Mouse (Mus musculus) thymus, adult 2 months (tissue): Measurements from ENCODE around the gene Nkap.
"Not testable (repeated sequence)": the region's sequence is repeated elsewhere in the genome, so short reads cannot be mapped to it uniquely, and the experiment has no call there.

Source experiments
- CTCF ChIP-seq: fragments of 200-500 bp; IDR thresholded peaks from 2 replicates; pipeline ENCODE4 v1.5.1; 2012; ENCODE audit warnings: mild to moderate bottlenecking, control low read depth, low read length, moderate library complexity, borderline replicate concordance; ENCODE audit not compliant: control insufficient read depth, poor library complexity, insufficient read depth; ENCODE audit errors: extremely low read depth
- POLR2A ChIP-seq: fragments of 200-500 bp; IDR thresholded peaks from 2 replicates; pipeline ENCODE4 v1.6.1; 2012; ENCODE audit warnings: mild to moderate bottlenecking, low read length, control low read depth, moderate library complexity; ENCODE audit not compliant: control insufficient read depth, poor library complexity, insufficient read depth; ENCODE audit errors: extremely low read depth

- TF ChIP-seq POLR2A, CTCF: not testable (repeated sequence)
Observed at GRCm38 (mm10) chrX:37144498-37144897, 17.9 kb downstream of the Nkap start.
